Mouse (Mus musculus): ENCODE measurements around the gene Smc2.
"Not testable (repeated sequence)": the region's sequence is repeated elsewhere in the genome, so short reads cannot be mapped to it uniquely, and the experiment has no call there.

Gene Smc2

DNA sequence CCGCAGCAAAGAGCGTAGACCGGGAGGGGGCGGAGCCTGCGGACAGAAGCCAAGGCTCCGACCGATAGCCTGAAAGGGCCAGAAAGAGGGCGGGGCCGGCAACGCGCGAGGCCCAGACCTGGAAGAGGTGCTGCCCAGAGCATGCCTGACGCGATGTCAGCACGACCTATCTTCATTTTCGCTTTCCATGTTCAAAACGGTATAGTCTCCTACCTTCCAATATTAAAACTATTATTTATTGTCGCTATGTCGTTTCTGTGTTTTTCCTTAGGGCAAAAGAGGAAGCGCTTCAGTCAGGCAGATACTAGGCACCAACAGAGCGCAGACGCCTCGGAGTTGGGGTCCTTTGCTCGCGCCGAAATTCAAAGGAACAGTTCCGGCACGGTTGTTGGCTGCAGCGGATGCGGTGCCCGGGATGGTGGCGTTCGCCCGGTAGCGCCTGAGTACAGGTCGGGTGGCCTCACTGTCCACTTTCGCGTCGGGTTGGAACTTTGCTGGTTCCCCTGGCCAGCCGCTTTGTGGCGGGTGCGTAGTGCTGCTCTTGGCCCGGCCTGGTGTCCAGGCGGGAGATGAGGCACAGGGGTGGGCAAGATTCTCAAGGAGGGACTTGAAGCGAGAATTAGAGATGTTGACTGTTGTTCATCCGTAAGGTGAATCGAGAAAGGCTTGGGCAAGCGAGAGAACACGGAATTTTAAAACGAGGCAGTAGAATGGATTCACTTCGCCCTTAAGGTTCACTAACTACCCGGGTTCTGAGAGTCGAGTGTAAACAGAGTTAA, at the start of gene Smc2:
Smc2 (plus strand) TSS at position 358 of the 779 bp plus-strand sequence.
- peak; percentile 88 for DNase-seq (ENCODE audit: low read depth, low spot score)

DNA sequence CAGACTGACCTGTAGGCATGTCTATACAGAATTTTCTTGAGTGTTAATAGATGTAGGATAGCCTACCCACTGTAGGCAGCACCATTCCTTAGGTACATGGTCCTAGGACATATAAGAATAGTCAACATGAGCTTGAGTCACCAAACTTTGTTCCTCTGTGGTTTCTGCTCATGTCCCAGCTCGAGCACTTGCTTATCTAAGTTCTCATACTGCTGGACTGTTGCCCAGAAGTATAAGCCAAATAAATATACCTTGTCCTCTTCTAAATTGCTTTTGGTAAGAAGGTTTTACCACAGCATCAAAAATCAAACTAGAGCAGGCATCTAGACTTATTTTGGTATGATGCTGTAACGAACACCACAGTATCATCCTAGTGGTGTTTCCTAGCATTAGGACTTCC, 27.5 kb upstream of the Smc2 start:
- no peak for DNase-seq (ENCODE audit: low read depth, low spot score)

- DNase-seq (ENCODE audit: low read depth, low spot score): no peak
Measured at GRCm38 (mm10) chr4:52423653-52424052, 15.4 kb upstream of the Smc2 start.

- DNase-seq (ENCODE audit: low read depth, low spot score): no peak
Measured at GRCm38 (mm10) chr4:52429310-52430198, 9.5 kb upstream of the Smc2 start.

DNA sequence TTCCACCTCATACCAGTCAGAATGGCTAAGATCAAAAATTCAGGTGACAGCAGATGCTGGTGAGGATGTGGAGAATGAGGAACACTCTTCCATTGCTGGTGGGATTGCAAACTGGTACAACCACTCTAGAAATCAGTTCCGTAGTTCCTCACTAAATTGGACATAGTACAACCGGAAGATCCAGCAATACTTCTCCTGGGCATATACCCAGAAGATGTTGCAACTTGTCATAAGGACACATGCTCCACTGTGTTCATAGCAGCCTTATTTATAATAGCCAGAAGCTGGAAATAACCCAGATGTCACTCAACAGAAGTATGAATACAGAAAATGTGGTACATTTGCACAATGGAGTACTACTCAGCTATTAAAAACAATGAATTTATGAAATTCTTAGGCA, 3.5 kb upstream of the Smc2 start:
- DNase-seq (ENCODE audit: low read depth, low spot score): not testable (repeated sequence)

DNA sequence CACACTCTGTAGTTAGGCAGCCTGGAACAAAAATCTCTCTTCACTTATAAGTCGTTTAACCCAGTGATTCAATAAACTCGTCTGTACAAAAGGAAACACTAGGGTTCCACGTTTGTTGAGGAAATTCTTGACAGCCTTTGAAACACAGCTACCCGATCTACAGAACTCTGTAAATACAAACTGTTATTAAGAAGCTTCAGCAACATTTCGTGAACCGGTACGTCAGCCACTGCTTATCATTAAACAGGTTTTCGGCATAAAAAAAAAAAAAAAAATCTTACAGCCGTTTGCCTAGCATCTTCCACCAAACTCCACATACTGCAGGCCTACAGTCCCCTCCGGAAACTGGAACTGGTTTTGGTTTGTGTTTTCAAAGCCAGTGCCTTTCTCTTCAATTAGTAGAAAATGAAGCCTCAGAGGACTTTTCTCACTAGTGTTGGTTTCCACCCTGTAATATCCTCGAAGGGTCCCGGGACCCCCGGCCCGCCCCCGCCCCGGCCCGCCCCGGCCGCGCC, 615 bp upstream of the Smc2 start:
- no peak for DNase-seq (ENCODE audit: low read depth, low spot score)

- DNase-seq (ENCODE audit: low read depth, low spot score): no peak
Measured at GRCm38 (mm10) chr4:52459726-52460125, 20.7 kb downstream of the Smc2 start.

GRCm38 (mm10) chr4:52461321-52461720, 22.3 kb downstream of the Smc2 start:
- no peak for DNase-seq (ENCODE audit: low read depth, low spot score)

DNA sequence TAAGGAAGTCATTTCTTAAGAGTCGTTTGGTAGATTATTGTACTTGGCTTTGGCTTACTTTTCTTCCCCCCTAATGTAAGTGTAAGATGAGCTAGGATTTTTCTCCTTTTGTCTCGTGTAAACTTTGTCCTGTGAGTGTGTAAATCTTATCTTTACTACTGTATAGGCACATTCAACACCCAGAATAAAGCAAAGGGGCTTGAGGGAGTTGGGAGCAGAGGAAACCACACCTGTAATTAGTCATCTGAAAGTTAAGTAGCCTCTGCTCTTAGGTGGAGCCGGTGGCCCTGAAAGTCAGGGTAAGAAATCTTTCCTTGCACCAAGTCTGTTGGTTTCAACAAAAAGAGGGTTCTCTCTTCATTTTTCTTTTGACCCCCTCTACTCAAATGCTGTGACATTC, 34.4 kb downstream of the Smc2 start:
- DNase-seq (ENCODE audit: low read depth, low spot score): no peak

GRCm38 (mm10) chr4:52487486-52487885, 48.4 kb downstream of the Smc2 start:
- peak; percentile 73 for DNase-seq (ENCODE audit: low read depth, low spot score)

- DNase-seq (ENCODE audit: low read depth, low spot score): not testable (repeated sequence)
Measured at GRCm38 (mm10) chr4:52497144-52497543, 58.1 kb downstream of the Smc2 start, which contains the start of gene Vma21-ps. Vma21-ps (minus strand) TSS chr4:52497244.

DNA sequence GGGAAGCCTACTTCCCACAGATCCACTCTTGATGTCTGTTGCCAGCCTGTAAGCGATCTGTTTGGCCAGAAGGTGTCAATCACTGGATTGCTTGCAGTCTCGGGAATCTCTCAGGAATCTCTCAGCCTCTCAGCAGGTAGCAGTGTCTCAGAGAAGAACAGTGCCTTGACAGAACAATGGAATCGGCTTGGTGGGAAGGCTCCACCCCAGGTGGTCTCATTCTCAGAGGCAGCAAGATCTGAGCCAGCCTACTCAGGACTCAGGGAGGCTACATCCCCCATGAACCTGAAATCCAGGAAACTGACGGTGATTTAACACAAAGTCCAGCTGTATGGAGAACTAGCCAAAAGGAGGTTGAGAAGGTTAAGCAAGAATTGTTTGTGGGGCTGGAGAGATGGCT, 78.5 kb downstream of the Smc2 start:
- DNase-seq (ENCODE audit: low read depth, low spot score): no peak

- no peak for DNase-seq (ENCODE audit: low read depth, low spot score)
Measured at GRCm38 (mm10) chr4:52519301-52519700, 80.3 kb downstream of the Smc2 start.

GRCm38 (mm10) chr4:52526464-52526863, 87.4 kb downstream of the Smc2 start:
- DNase-seq (ENCODE audit: low read depth, low spot score): no peak

- no peak for DNase-seq (ENCODE audit: low read depth, low spot score)
Measured at GRCm38 (mm10) chr4:52530636-52531035, 91.6 kb downstream of the Smc2 start.
